Mouse (Mus musculus) stomach, postnatal 0 days (tissue): ENCODE measurements around the gene Gper1.

Experiments
- CTCF ChIP-seq: IDR thresholded peaks from 2 replicates; pipeline ENCODE4 v1.5.1; 2016; ENCODE audit warnings: antibody characterized with exemption, low read depth, mild to moderate bottlenecking, moderate library complexity
- EP300 ChIP-seq: optimal IDR thresholded peaks from 2 replicates; pipeline ENCODE3; 2016; ENCODE audit warnings: antibody characterized with exemption

GRCm38 (mm10) chr5:139416942-139417341 is 6.0 kb upstream of the Gper1 start:
- TF ChIP-seq CTCF = peak; percentile 59
- no peak for TF ChIP-seq EP300
